Mouse (Mus musculus) CD4-positive, CD25-positive, alpha-beta regulatory T cell, adult 4 months (primary cell): ENCODE data around the gene Wbp1. TPM values are rescaled to one million over a fixed set of nuclear protein-coding genes. Genes with fewer than 3 reads are reported as not detected.

Experiments used
- ATAC-seq: one replicate; pipeline ENCODE4 v1.8.0; 2017
- polyA plus RNA-seq, 2 experiments: library from polyadenylated mRNA; unstranded; fragments of 100-300 nt; shearing (Covaris generic); gene quantifications; one replicate each; pipeline ENCODE4 v1.2.1; 2017

Gene Wbp1
- polyA plus RNA-seq = 10 to 100 TPM; 20.4 to 23.6 TPM

DNA sequence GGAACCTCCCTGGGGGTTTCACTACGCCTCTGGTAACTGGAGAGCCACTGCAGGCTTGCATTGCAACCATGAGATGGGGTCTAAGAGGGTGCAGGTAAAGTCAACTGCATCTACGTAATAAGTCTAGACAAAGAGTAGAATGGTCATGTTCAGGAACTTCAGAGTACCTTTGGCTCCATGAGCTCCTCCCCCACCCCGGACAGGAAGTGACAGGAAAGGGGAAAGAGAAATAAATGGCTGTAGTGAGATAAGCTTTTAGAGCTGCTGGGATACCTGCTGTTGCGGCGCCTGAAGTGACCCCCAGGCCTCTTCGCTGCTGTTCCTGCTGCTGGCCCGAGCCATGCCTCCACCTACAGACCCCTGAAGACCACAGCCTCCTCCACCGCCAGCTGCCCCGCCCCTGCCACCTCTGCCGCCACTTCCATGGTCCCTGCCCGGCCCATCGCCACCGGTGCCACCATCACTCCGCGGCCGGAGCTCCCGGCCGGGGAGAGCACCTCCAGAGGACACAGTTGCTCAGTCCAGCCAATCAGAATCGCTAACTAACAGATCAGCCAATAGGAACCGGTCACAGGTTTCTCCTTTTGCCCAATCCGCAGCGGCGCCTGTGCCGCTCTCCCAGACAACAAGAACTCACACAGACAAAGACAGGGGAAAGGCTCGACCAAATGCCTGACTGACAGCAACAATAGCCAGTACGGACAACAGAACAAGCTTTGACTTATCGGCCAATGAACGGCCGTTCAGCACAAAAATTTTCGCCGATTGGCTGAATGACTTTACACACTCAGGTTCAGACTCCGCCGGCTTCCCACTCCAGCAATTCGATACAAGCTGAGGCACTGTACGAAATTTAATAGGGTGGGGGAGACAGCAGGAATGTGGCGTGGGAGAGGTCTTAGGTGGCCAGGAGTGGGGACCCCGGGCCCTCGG is at the start of gene Wbp1:
Gene Wbp1, minus strand, starts transcription at position 630 of the 933 bp plus-strand sequence.
- ATAC-seq = peak; percentile 93

DNA sequence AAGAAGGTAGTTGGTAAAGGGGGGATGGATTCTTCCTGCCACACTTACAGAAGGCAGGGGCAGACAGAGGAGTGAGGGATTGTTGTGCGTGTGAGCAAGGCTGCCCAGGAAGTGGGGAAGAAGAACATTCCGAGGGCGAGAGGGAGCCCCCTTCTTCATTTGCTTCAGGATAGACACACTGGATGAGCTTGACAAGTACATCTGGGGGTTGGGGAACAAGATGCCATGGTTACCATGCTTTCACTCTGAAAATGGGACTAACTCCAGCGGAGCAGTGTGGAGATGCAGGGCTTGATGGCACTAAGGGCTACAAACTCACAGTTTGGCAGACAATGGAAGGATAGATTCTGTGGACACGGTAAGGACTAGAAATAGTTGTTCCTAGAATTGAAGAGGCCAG is 49.7 kb upstream of the Wbp1 start:
- no peak for ATAC-seq

DNA sequence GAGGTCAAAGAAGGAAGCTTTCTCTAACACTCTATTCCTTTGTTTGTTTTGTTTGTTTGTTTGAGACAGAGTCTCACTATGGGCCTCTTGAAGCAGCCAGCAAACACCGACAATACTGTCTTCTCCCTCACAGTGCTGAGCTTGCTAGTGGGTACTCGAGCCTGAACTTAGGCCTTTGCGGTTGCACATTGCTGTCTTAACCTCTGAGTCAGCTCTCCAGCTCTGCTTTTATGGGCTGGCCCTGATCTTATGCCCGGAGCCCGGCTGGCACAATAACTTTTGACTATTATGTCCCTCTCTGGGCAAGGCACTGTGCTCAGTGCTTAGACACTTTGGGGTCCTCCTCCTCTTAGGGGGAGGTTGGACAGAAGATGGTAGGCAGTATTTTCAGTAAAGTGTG is 48.5 kb upstream of the Wbp1 start:
- no peak for ATAC-seq

DNA sequence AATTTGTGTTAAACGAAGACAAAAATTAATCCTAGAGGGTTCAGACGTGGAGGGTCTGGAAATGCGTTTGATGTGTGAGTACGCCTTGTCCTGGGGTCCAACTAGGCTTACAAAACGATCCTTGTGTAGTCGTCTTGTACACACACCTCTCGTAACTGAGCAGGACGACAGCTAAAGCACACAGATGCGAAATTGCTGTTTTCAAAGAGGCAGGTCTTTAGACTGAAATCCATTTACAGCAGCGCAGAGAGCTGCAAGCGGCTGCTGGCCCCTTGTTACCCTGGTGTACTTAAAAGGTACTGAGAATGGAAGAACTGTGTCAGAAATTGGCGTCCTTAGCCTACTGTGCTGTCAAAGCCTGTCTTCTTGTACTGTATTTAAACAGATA is 44.9 kb upstream of the Wbp1 start:
- ATAC-seq = peak; percentile 38

- peak; percentile 83 for ATAC-seq
Observed at GRCm38 (mm10) chr6:83165607-83166242, 44.4 kb upstream of the Wbp1 start, which contains the start of gene Dctn1. Gene Dctn1, plus strand, starts transcription at chr6:83165920.

- peak; percentile 65 for ATAC-seq
Observed at GRCm38 (mm10) chr6:83165026-83165606, 43.8 kb upstream of the Wbp1 start.

GRCm38 (mm10) chr6:83162701-83163100 is 41.3 kb upstream of the Wbp1 start:
- ATAC-seq = no peak

- no peak for ATAC-seq
Observed at GRCm38 (mm10) chr6:83161921-83162641, 40.7 kb upstream of the Wbp1 start.

GRCm38 (mm10) chr6:83161442-83161841 is 40.1 kb upstream of the Wbp1 start:
- no peak for ATAC-seq

DNA sequence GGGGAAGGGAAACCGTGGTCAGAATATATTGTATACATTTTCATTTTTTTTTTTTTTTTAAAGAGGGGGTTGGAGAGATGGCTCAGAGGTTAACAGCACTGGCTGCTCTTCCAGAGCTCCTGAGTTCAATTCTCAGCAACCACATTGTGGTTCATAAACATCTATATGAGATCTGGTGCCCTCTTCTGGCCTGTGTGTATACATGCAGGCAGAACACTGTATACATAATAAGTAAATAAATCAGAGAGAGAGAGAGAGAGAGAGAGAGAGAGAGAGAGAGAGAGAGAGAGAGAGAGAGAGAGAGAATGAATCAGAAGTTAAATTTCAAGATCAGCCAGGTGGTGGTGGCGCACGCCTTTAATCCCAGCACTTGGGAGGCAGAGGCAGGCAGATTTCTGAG is 38.1 kb upstream of the Wbp1 start:
- ATAC-seq = peak; percentile 75

GRCm38 (mm10) chr6:83156259-83156684 is 34.9 kb upstream of the Wbp1 start, which contains the start of the genes Wdr54 and 1700003E16Rik:
Gene Wdr54, minus strand, starts transcription at chr6:83156397.
Gene 1700003E16Rik, plus strand, starts transcription at chr6:83156404.
- ATAC-seq = peak; percentile 78

GRCm38 (mm10) chr6:83155552-83156238 is 34.3 kb upstream of the Wbp1 start:
- peak; percentile 7 for ATAC-seq

DNA sequence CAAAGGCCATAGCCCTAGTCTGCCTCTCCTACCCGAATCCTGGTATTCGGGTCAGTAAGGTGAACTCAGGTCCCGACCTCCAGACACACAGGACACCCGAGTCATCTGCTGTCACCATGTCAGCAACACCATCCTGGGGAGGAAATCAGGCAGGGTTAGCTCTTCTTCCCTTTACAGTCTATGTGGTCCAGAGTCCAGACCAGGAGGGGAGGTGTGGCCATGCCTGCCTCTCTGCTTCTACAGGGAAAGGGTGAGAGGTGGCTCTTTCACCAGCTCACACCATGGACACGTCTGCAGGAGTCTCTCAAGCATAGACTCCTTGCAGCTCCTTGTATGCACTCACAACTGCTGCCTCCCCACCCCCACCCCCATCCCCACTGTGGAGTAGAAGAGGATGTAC is 32.1 kb upstream of the Wbp1 start:
- no peak for ATAC-seq

DNA sequence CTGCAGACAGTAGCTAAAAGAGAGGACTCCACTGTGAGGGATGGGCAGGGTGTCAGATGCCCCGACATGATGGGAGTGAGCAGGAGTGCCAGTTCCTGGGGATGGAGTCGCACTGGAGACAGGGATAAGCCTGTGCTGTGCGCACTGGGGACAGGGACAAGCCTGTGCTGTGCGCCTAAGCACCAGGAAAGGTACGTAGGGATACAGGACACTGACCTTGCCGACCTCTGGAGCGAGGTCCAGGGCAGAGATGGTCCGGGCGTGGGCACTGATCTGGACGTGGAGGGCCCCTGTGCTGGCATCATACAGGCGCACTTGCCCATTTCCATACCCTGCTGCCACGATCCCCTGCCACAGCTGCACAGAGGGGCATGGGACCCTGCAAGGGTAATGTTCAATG is 31.7 kb upstream of the Wbp1 start:
- no peak for ATAC-seq

DNA sequence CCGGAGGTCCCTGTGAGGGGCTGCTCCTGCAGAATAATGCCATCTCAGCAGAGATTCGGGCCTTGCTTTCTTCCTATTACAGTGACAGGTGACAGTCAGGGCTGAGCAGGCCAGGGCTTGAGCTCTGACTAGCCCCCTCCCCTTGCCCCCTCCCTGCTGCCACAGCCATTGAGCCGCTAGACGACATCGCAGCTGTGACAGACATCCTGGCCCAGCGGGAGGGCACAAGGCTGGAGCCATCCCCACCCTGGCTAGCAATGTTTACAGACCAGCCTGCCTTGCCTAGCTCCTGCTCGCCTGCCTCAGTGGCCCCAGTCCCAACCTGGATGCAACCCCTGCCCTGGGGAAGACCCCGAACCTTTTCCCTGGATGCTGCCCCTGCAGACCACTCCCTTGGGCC is 30.4 kb upstream of the Wbp1 start:
- no peak for ATAC-seq

DNA sequence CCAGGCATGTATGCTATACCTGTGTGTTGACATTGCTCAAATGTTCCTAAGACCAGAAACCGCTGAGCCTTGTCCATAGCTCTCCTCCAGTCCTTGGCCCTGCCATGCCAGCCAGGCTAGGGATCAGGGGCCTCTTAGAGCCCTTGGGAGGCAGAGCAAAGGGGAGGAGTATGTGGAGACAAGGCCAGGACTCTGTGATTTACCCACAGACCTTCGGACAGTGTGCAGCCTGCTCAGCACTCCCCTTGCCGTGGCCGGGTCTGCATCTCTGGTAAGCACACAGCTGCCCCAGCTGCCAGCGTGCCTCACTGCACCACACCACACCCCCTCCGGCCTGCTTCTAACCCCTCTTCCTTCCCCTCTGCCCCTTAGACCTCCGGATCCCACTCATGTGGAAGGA is 25.9 kb upstream of the Wbp1 start:
- no peak for ATAC-seq

DNA sequence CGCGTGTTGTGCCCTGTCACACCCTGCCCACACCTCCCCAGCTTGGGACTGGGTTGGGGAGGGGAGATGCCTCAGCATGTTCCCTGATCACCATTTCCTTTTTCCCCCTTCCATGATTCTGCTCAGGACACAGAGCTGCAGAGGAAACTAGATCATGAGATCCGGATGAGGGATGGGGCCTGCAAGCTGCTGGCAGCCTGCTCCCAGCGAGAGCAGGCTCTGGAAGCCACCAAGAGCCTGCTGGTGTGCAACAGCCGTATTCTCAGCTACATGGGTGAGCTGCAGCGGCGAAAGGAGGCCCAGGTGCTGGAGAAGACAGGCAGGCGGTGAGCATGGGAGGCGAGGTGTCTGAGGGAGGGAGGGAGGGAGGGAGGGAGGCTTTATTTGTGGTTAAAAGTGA is 24.4 kb upstream of the Wbp1 start:
- ATAC-seq = no peak

- no peak for ATAC-seq
Observed at GRCm38 (mm10) chr6:83145209-83145608, 23.9 kb upstream of the Wbp1 start.

- no peak for ATAC-seq
Observed at GRCm38 (mm10) chr6:83142886-83143285, 21.5 kb upstream of the Wbp1 start.

DNA sequence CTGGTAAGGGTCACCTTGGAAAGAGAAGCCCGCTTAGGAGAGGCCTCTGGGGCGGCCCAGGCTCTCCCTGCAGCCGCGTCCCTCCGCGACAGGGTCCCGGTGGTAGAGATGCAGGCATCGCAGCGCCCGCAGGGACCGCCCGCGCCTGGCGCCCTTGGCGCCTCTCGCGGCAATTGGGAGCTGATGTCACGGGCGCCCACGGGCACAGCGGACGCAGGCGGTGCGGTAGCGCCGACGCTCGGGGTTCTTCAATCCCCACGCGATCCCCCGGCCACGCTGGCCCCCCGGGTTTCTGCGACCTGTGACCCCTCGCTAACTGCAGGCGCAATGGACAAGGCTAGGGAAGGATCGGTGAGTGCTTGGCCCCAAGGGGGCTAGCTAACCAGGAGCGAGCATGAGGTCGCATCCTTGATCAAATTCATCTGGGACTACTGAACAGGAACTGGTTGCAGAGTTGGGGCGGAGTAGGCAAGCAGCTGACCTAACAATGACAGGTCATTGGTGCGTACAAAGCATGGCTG is 20.9 kb upstream of the Wbp1 start:
- no peak for ATAC-seq

GRCm38 (mm10) chr6:83141636-83142035 is 20.3 kb upstream of the Wbp1 start:
- no peak for ATAC-seq

- no peak for ATAC-seq
Observed at GRCm38 (mm10) chr6:83140044-83140443, 18.7 kb upstream of the Wbp1 start.
